Mouse (Mus musculus): ENCODE data around the gene Slc2a12. TPM values are rescaled to one million over a fixed set of nuclear protein-coding genes. Genes with fewer than 3 reads are reported as not detected.
A peak's percentile ranks its signal among the peaks of the same experiment; 100 is the strongest.

The Slc2a12 gene
- polyA plus RNA-seq, 1 experiment from 2014 or later: 4.0 TPM

- Histone ChIP-seq H3K27me3 (no peaks in the 10 kb centered on the region), H3K9ac (replicated peaks) (no peak overlapping the region), H3K9me3 (no peaks in the 10 kb centered on the region), H3K36me3 (no peaks in the 10 kb centered on the region), H3K4me1 (peaks cover 20% of the 10 kb centered on the region), H3K4me3 (no peak overlapping the region), H3K27ac (replicated peaks) (peak overlapping the region; percentile 74), H3K4me2 (replicated peaks) (no peak overlapping the region)
- 34% methylated on average over 13 of the region's 13 CpGs for WGBS
- peak; percentile 96 for ATAC-seq (replicated peaks)
Measured at GRCm38 (mm10) chr10:22746334-22747322, 101.8 kb downstream of the Slc2a12 start.

GRCm38 (mm10) chr10:22751175-22751682 is 106.4 kb downstream of the Slc2a12 start:
- 81% methylated on average over 5 of the region's 5 CpGs for WGBS
- ATAC-seq (replicated peaks): no peak
- H3K9ac ChIP-seq (replicated peaks): no peak overlapping the region
- H3K4me3 ChIP-seq: no peak overlapping the region
- H3K4me1 ChIP-seq: peaks cover 14% of the 10 kb centered on the region
- no peaks in the 10 kb centered on the region for H3K27me3 ChIP-seq
- no peak overlapping the region for H3K4me2 ChIP-seq (replicated peaks)
- H3K27ac ChIP-seq (replicated peaks): no peak overlapping the region
- no peaks in the 10 kb centered on the region for H3K36me3 ChIP-seq
- no peaks in the 10 kb centered on the region for H3K9me3 ChIP-seq

Small RNA genes lying within 50 kb of the gene (microRNA-seq; reads per million reads assigned to microRNA genes)
- gene Mir7663: 1.5 reads per million

Other genes with a start within 250 kb of the Slc2a12 start
- 107 and 115 TPM in 2 replicates for gene Tbpl1, start 86.9 kb downstream of the Slc2a12 start, polyA plus RNA-seq (2015; fragmentation: Nextera tagmentation; extraction: Ambion mirVana)
- 0.29 and 0.45 TPM in 2 replicates for gene Tcf21, start 175.2 kb downstream of the Slc2a12 start, polyA plus RNA-seq (2015; fragmentation: Nextera tagmentation; extraction: Ambion mirVana)

Data from forebrain, embryonic 15.5 days (tissue).